Mouse (Mus musculus) ES-Bruce4 (cell line): Measurements from ENCODE around the gene Zfp511.

Source experiments
- EP300 ChIP-seq: IDR thresholded peaks from 2 replicates; pipeline ENCODE4 v1.6.1; 2011; ENCODE audit warnings: low read depth, low read length; ENCODE audit not compliant: insufficient read depth
- POLR2A ChIP-seq: IDR thresholded peaks from one replicate; pipeline ENCODE4 v1.8.1; 2011; ENCODE audit warnings: low read length; ENCODE audit not compliant: insufficient read depth

DNA sequence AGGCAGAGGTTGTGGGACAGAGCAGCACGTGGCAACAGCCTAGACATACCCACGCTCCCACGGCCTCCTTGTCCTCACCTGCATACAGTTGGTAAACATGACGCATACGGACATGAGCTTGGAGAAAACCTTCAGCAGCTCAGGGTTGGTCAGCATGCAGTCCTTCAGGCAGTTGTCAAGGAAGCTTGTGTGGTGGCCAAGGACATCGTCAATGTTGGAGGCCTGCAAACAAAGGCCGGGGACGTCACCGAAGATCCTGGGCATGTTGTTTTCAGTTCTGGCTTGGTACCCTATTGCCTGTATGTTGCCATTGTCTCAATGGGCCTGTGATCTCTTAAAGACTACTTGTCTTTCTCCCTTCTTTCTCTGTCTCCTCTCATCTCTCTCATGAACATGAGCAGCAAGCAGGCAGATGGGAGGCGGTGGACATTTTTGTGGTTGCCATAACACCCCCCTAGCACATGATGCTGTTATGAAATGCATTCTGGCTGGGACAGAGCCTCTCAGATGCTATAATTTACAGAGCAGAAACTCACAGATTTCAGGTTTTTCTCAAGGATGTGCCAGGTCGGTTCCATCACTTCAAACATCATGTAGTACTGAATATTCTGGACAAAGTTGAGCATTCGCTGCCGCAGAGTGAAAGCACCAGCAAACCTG is 37.4 kb upstream of the Zfp511 start:
- TF ChIP-seq EP300, result no peak
- no peak for TF ChIP-seq POLR2A
